Mouse (Mus musculus): ENCODE measurements around the gene Sesn3. TPM values are rescaled to one million over a fixed set of nuclear protein-coding genes. Genes with fewer than 3 reads are reported as not detected.

Gene Sesn3
- polyA plus RNA-seq, 1 experiment = 66.5 TPM

GRCm38 (mm10) chr9:14364719-14365118, 89.9 kb downstream of the Sesn3 start:
- TF ChIP-seq CTCF (IDR thresholded peaks at IDR 0.05; ENCODE audit: borderline replicate concordance, insufficient read depth, low read length) (no peak), POLR2A (IDR thresholded peaks at IDR 0.05; ENCODE audit: low read depth, low read length) (no peak)
- H3K4me1 ChIP-seq (ENCODE audit: control insufficient read depth, insufficient read depth, low read length) = peaks cover 14% of the 10 kb centered on the region
- no peak overlapping the region for H3K4me3 ChIP-seq (ENCODE audit: insufficient read depth, low read length)
- H3K27ac ChIP-seq (ENCODE audit: insufficient read depth, low read length) = no peak overlapping the region

- peak overlapping the region; percentile 23; the same call in 1 of the 2 replicates for H3K27ac ChIP-seq (ENCODE audit: insufficient read depth, low read length)
- TF ChIP-seq CTCF (IDR thresholded peaks at IDR 0.05; ENCODE audit: borderline replicate concordance, insufficient read depth, low read length) (no peak), POLR2A (IDR thresholded peaks at IDR 0.05; ENCODE audit: low read depth, low read length) (no peak)
- no peak overlapping the region for H3K4me3 ChIP-seq (ENCODE audit: insufficient read depth, low read length)
- H3K4me1 ChIP-seq (ENCODE audit: control insufficient read depth, insufficient read depth, low read length) = peaks cover 14% of the 10 kb centered on the region
Observed at GRCm38 (mm10) chr9:14365481-14366125, 90.7 kb downstream of the Sesn3 start.

GRCm38 (mm10) chr9:14367850-14368249, 93.0 kb downstream of the Sesn3 start:
- no peak overlapping the region for H3K4me3 ChIP-seq (ENCODE audit: insufficient read depth, low read length)
- TF ChIP-seq POLR2A (IDR thresholded peaks at IDR 0.05; ENCODE audit: low read depth, low read length) (no peak), CTCF (IDR thresholded peaks at IDR 0.05; ENCODE audit: borderline replicate concordance, insufficient read depth, low read length) (no peak)
- H3K4me1 ChIP-seq (ENCODE audit: control insufficient read depth, insufficient read depth, low read length) = peaks cover 14% of the 10 kb centered on the region
- H3K27ac ChIP-seq (ENCODE audit: insufficient read depth, low read length) = no peak overlapping the region

- TF ChIP-seq POLR2A (IDR thresholded peaks at IDR 0.05; ENCODE audit: low read depth, low read length) = no peak
- TF ChIP-seq CTCF (IDR thresholded peaks at IDR 0.05; ENCODE audit: borderline replicate concordance, insufficient read depth, low read length) = no peak
- Histone ChIP-seq H3K4me1 (ENCODE audit: control insufficient read depth, insufficient read depth, low read length) (peaks cover 14% of the 10 kb centered on the region), H3K27ac (ENCODE audit: insufficient read depth, low read length) (no peak overlapping the region), H3K4me3 (ENCODE audit: insufficient read depth, low read length) (no peak overlapping the region)
Observed at GRCm38 (mm10) chr9:14369271-14369670, 94.4 kb downstream of the Sesn3 start.

- Histone ChIP-seq H3K4me3 (ENCODE audit: insufficient read depth, low read length) (no peak overlapping the region), H3K4me1 (ENCODE audit: control insufficient read depth, insufficient read depth, low read length) (peaks cover 5% of the 10 kb centered on the region), H3K27ac (ENCODE audit: insufficient read depth, low read length) (no peak overlapping the region)
- no peak for TF ChIP-seq CTCF (IDR thresholded peaks at IDR 0.05; ENCODE audit: borderline replicate concordance, insufficient read depth, low read length)
- no peak for TF ChIP-seq POLR2A (IDR thresholded peaks at IDR 0.05; ENCODE audit: low read depth, low read length)
Observed at GRCm38 (mm10) chr9:14372440-14372839, 97.6 kb downstream of the Sesn3 start.

- no peak overlapping the region for H3K27ac ChIP-seq (ENCODE audit: insufficient read depth, low read length)
- no peak for TF ChIP-seq CTCF (IDR thresholded peaks at IDR 0.05; ENCODE audit: borderline replicate concordance, insufficient read depth, low read length)
- no peak for TF ChIP-seq POLR2A (IDR thresholded peaks at IDR 0.05; ENCODE audit: low read depth, low read length)
- no peaks in the 10 kb centered on the region for H3K4me1 ChIP-seq (ENCODE audit: control insufficient read depth, insufficient read depth, low read length)
- no peak overlapping the region for H3K4me3 ChIP-seq (ENCODE audit: insufficient read depth, low read length)
Observed at GRCm38 (mm10) chr9:14376149-14376548, 101.3 kb downstream of the Sesn3 start.

- no peaks in the 10 kb centered on the region for H3K4me1 ChIP-seq (ENCODE audit: control insufficient read depth, insufficient read depth, low read length)
- no peak overlapping the region for H3K4me3 ChIP-seq (ENCODE audit: insufficient read depth, low read length)
- no peak overlapping the region for H3K27ac ChIP-seq (ENCODE audit: insufficient read depth, low read length)
- no peak for TF ChIP-seq POLR2A (IDR thresholded peaks at IDR 0.05; ENCODE audit: low read depth, low read length)
- no peak for TF ChIP-seq CTCF (IDR thresholded peaks at IDR 0.05; ENCODE audit: borderline replicate concordance, insufficient read depth, low read length)
Observed at GRCm38 (mm10) chr9:14378151-14378550, 103.3 kb downstream of the Sesn3 start.

GRCm38 (mm10) chr9:14379769-14380385, 105.0 kb downstream of the Sesn3 start:
- Histone ChIP-seq H3K4me1 (ENCODE audit: control insufficient read depth, insufficient read depth, low read length) (no peaks in the 10 kb centered on the region), H3K4me3 (ENCODE audit: insufficient read depth, low read length) (peak overlapping the region; percentile 85), H3K27ac (ENCODE audit: insufficient read depth, low read length) (no peak overlapping the region)
- TF ChIP-seq POLR2A (IDR thresholded peaks at IDR 0.05; ENCODE audit: low read depth, low read length) = no peak
- no peak for TF ChIP-seq CTCF (IDR thresholded peaks at IDR 0.05; ENCODE audit: borderline replicate concordance, insufficient read depth, low read length)

GRCm38 (mm10) chr9:14380386-14381285, 105.8 kb downstream of the Sesn3 start:
- peak; percentile 75 for TF ChIP-seq POLR2A (IDR thresholded peaks at IDR 0.05; ENCODE audit: low read depth, low read length)
- TF ChIP-seq CTCF (IDR thresholded peaks at IDR 0.05; ENCODE audit: borderline replicate concordance, insufficient read depth, low read length) = no peak
- Histone ChIP-seq H3K27ac (ENCODE audit: insufficient read depth, low read length) (no peak overlapping the region), H3K4me1 (ENCODE audit: control insufficient read depth, insufficient read depth, low read length) (no peaks in the 10 kb centered on the region), H3K4me3 (ENCODE audit: insufficient read depth, low read length) (peak overlapping the region; percentile 85)

All from embryonic fibroblast, embryonic 13.5 days (primary cell).